Mouse (Mus musculus): ENCODE results near the gene Enthd1. TPM values are rescaled to one million over a fixed set of nuclear protein-coding genes. Genes with fewer than 3 reads are reported as not detected.

Gene Enthd1
- total RNA-seq, 1 experiment from 2014 or later, result not detected

- no peak for DNase-seq
Measured at GRCm38 (mm10) chr15:80483041-80483705, 81.8 kb downstream of the Enthd1 start.

- DNase-seq, result no peak
Measured at GRCm38 (mm10) chr15:80482348-80482747, 82.6 kb downstream of the Enthd1 start.

GRCm38 (mm10) chr15:80474429-80475002, 90.4 kb downstream of the Enthd1 start:
- DNase-seq, result no peak

DNA sequence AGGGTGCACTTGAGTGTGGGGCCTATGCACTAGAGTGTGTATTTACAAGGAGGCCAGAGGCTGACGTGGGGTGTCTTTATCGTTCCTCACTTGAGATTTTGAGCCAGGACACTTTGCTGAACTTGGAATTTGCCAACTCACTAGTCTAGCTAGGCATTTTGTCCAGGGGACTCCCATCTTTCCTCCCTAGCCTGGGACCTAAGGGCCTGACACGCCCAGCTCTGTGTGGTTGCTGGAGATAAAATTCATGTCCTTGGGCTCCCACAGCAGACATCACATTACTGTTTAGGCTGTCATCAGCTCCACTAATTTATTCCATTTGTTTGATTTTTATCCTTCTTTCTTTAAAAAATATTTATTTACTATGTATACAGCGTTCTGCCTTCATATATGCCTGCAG, 97.1 kb downstream of the Enthd1 start:
- DNase-seq, result no peak

- DNase-seq, result peak; percentile 40
Measured at GRCm38 (mm10) chr15:80462106-80462505, 102.8 kb downstream of the Enthd1 start.

- DNase-seq, result no peak
Measured at GRCm38 (mm10) chr15:80461446-80461845, 103.5 kb downstream of the Enthd1 start.

DNA sequence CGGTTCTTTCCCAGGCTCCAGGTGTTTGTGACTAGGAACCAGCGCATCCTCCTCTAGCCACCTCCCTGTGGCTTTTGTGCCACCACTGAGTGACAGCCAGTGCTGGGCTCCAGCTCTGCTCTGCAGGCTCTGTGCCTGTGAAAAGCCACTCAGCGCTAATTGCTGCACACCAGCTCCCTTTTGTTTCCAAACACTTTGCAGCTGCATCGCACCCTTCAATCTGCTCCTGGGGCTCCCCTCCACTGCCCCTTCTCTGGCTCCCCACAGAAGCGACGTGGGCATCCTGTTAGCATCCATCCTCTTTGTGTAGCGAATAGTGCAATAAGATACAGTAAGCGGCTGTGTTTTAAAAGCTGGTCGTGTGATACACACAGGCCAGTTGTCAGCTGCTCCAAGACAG, 104.9 kb downstream of the Enthd1 start:
- DNase-seq, result no peak

DNA sequence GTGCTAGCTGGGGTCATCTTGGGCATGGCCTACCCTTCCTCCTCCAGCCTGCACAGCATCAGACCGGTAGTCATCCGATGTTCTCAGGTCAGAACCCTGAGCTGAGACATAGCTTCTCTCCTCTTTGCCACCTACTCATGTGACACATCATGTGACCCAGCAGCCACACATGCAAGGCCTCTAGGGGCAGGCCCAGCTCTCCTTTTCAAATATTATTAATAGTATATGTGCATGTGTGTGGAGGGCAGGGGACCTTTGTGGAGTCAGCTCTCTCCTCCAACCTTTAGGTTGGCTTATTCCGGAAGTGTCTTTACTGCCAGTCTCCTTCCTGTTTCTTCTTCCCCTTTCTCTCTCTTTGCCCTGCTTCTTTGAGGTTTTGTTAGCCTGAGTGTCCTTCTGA, 107.0 kb downstream of the Enthd1 start:
- DNase-seq, result no peak

DNA sequence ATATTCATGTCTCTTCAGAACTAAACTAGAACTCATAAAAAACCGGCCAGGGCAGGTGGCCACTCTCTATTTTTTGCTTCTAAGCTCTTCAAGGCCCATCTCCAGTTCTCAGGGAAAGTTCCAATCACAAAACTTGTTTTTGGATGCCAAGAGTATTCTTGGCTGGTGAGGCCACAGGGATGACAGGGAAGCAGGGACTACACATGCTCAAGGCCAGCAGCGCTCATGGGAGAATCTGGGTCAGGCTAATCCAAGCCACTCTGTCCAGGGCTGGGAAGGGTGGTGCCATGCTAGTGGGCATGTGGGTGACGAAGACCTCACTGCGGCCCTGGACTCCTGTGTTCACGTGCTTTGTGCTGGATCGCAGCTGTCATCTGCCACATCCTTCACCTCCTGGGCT, 110.5 kb downstream of the Enthd1 start:
- peak; percentile 71 for DNase-seq

DNA sequence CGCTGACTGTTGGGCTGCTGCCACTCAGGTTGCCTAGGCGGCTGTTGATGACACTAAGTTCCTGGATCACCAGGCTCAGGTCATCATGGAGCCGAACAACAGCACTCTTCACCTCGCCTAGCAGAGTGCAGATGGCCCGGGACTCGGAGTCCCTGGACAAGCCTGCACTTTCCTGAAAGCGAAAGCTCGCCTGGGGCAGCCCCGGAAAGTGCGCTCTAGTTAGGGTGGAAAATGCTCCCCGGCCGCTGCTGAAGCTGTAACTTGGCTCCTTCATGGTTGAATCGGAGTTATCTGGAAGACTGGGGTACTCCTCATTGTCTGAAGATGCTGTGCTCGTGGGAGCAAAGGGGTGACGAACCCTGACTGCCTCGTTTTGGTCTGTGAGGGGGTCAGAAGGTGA, 112.5 kb downstream of the Enthd1 start:
- no peak for DNase-seq

DNA sequence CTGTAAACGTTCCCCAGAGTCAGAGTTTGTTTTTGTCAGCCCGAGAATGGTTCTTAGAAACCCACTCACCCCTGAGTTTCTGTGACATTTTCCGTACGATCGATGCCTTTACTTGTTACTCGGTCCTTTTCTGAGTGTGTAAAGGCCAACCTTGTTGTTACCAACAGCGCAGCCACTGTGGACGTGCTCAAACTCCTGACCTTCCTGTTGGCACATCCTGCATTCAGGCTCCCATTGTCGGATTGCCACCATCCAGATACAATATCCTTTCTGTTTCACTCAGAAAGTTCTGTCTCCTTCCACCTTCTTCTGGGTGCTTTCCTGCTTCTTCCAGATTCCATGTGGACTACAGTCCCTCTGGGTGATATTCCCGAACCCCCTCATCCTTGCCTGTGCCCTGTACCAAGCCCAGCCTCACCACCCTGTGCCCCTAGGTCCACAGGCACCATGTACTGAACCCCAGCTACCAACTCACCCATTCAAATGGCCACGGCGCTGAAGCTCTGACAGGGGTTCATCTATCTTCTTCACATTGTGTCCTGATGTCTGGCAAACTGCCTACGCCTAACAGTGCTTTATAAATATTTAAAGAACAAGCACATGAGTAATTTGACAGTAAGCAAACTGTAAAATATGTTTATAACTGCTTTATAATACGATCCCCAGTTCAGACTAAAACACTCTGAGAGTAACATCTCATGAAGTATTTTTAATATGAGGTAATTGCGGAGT, 118.8 kb downstream of the Enthd1 start:
- DNase-seq, result no peak

- no peak for DNase-seq
Measured at GRCm38 (mm10) chr15:80440195-80440594, 124.8 kb downstream of the Enthd1 start.

DNA sequence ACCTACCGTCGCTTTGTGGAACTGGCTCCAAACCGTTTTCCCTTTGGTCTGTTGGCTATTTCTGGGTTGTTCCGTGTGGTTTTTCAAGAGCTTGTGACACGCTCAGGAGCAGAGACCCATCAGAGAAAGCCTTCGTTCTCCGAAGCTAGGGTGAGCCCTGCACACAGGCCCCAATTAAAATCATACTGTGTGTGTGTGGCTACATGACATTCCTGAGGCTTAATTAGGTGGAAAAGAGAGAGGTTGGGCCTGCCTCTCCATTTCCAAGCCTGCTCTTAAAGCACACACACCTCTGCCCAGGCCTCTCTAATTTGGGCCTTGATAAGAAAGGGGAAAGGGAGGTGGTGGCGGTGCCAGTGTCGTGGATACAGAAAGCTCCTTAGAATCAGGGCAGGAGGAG, 126.5 kb downstream of the Enthd1 start:
- no peak for DNase-seq

DNA sequence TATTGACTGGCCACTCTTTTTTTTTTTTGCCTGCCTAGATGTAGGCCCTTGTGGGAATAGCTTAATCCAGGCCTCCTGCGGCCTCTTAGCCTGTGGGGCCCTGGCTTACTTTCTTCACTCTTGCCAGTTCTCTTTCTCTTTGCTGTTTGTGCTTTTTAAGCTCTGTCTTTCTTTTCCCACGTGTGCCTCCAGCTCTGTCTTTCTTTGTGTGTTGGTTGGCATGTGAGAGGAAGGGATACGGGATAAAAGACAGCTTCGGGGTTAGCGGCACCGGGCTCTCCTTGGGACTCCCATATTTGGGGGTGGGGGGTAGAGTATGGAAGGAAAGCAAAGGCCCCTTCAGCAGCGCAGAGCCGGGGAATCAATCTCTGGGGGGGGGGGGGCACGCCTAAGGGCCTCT, 127.0 kb downstream of the Enthd1 start:
- no peak for DNase-seq

DNA sequence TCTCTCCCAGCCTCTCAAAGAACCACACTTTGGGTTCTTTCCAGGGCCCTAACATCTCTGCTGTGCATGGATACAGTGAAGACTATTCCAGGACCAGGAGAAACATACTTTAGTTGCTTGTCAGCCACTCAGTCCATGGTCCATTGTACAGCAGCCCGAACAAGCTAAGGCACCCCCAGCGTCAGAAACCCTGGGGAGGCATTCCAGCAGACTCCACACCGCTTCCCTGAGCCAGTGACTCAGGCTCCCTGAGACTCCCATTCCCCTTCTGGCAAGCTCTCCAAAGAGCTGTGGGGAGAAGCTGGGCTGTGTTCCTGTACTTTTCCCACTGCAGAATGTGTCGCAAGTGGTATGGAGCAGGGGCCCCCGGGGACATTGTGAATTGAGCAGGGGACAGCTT, 128.0 kb downstream of the Enthd1 start:
- DNase-seq, result no peak

DNA sequence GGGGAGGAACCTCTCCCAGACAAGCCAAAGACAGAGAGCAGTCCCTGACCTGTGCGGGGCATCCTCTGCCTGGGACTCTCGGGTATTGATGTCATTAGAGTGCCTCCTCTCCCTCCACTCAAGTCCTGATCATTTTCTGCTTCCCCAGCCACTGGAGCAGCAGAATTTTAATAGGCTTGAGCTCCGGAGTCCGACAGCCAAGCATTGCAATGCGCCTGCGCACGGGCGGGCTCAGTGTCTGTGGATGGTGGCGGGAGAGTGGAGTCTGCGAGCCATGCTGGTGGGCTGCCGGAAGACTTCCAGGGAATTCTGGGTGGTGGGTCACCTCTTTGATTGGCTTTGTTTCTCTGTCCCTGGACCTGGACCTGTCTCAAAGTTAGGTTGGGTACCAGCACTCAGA, 134.6 kb downstream of the Enthd1 start:
- DNase-seq, result no peak

DNA sequence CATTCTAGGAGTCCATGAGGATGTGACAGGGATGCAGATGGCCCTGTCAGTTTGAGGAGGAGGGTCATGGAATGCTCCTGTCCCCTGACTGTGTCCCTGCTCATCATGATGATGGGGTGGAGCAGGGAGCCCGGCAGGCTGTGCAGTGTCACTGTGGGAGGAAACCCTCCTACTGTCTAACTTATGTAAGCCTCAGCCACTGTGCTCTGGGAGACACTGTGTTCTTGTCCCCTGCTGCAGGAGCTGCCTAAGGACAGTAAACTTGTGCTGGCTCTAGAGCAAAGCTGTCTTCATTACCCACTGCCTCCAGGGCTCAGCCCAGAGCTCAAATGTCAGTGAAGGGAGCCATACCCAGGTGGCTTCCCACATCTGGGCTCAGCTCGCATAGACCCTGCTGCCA, 146.8 kb downstream of the Enthd1 start:
- no peak for DNase-seq

GRCm38 (mm10) chr15:80417066-80417465, 147.9 kb downstream of the Enthd1 start:
- DNase-seq, result peak; percentile 67

DNA sequence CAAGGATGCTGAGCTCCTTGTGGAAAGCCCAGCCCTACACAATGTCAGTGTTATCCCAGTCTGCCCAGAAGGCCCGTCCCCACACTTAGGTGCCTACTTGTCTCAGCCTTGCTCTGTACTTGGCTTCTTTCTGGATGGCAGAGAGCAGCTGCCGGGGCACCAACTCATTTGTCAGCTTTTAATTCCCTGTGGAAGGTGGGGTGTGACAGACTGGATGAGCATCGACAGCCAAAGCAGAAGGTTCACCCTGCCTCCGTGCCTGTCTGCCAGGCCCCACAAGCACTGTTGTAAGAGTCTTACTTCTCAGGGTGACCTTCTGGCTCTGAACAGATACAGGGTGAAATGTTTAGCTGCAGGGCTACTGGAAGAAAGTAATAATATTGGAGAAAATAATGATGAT, 149.8 kb downstream of the Enthd1 start:
- DNase-seq, result no peak

GRCm38 (mm10) chr15:80413988-80414721, 150.8 kb downstream of the Enthd1 start:
- DNase-seq, result peak; percentile 55

- no peak for DNase-seq
Measured at GRCm38 (mm10) chr15:80413070-80413469, 151.9 kb downstream of the Enthd1 start.

DNA sequence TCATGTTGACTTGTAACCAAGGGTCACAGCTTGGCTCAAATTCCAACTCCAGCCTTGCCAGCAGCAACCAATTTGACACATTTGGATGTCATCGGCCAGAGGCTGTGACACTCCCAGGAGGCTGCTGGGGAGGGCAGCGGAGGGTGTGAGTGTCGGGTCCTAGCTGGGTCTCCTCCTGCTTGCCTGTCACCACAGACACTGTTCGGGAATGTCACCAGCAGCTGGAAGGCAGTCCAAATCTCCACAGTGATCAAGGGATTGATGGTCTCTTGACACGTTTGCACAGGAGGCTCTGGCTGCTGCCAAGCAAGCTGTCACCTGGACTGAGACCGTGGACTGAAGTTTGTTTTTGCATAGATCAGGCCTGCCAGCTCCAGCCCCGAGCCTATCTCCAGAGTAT, 154.3 kb downstream of the Enthd1 start:
- no peak for DNase-seq

- peak; percentile 50 for DNase-seq
Measured at GRCm38 (mm10) chr15:80407873-80408272, 157.1 kb downstream of the Enthd1 start.

All from adrenal gland, postnatal 14 days (tissue).